Mouse (Mus musculus) liver, adult 2 months (tissue): ENCODE measurements around the gene Bace1.

Experiments used
- CTCF ChIP-seq: fragments of 200-500 bp; IDR thresholded peaks from 2 replicates; pipeline ENCODE4 v1.5.1; 2011; ENCODE audit warnings: low read depth, low read length, control low read depth
- POLR2A ChIP-seq: fragments of 200-500 bp; IDR thresholded peaks from 2 replicates; pipeline ENCODE4 v1.6.1; 2011; ENCODE audit warnings: low read length, control low read depth; ENCODE audit not compliant: insufficient read depth; ENCODE audit errors: extremely low read depth

DNA sequence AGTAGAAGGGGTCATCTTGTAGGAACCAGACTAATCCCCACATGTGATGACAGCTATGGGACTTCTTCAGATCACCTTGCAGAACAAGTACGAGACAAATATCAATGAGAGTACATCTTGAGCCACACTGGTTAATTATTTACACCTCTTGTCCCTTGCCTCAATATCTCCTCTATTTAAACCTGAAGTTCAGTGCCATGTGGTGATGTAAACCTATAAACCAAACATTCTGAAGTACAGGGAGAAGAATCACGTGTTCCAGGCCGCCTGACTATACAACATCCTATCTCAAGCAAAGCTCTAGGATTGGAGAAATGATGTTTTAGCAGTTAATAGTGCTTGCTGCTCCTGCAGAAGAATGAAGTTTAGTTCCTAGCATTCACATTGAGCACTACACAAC, 31.9 kb downstream of the Bace1 start:
- TF ChIP-seq POLR2A (no peak), CTCF (no peak)
